Mouse (Mus musculus): Measurements from ENCODE around the gene Muc4. TPM values are rescaled to one million over a fixed set of nuclear protein-coding genes. Genes with fewer than 3 reads are reported as not detected.

Muc4 gene
- polyA plus RNA-seq, 1 experiment, result 0.58 TPM

GRCm38 (mm10) chr16:32805151-32805550, 69.5 kb downstream of the Muc4 start:
- no peak for TF ChIP-seq POLR2A (IDR thresholded peaks at IDR 0.05; ENCODE audit: control insufficient read depth, extremely low read depth, insufficient read depth, low read length, poor library complexity)
- TF ChIP-seq CTCF (IDR thresholded peaks at IDR 0.05; ENCODE audit: borderline replicate concordance, control insufficient read depth, extremely low read depth, insufficient read depth, low read length, poor library complexity), result no peak
- H3K27me3 ChIP-seq (ENCODE audit: control insufficient read depth, insufficient read depth, low read length), result no peaks in the 10 kb centered on the region
- 84% methylated on average over 7 of the region's 7 CpGs for WGBS
- DNase-seq, result no peak
- no peak overlapping the region for H3K27ac ChIP-seq (ENCODE audit: control insufficient read depth, insufficient read depth, low read length)
- H3K36me3 ChIP-seq (ENCODE audit: control insufficient read depth, insufficient read depth, low read length), result no peaks in the 10 kb centered on the region
- H3K4me3 ChIP-seq (ENCODE audit: control insufficient read depth, insufficient read depth, low read length), result no peak overlapping the region
- 0 out of 2 replicates have a peak, but pooled peaks cover 2% of the 10 kb centered on the region for H3K4me1 ChIP-seq (replicated peaks; ENCODE audit: control insufficient read depth, insufficient read depth, low read length)

- TF ChIP-seq POLR2A (IDR thresholded peaks at IDR 0.05; ENCODE audit: control insufficient read depth, extremely low read depth, insufficient read depth, low read length, poor library complexity), result no peak
- Histone ChIP-seq H3K36me3 (ENCODE audit: control insufficient read depth, insufficient read depth, low read length) (no peaks in the 10 kb centered on the region), H3K27ac (ENCODE audit: control insufficient read depth, insufficient read depth, low read length) (no peak overlapping the region), H3K4me1 (replicated peaks; ENCODE audit: control insufficient read depth, insufficient read depth, low read length) (0 out of 2 replicates have a peak, but pooled peaks cover 2% of the 10 kb centered on the region), H3K4me3 (ENCODE audit: control insufficient read depth, insufficient read depth, low read length) (no peak overlapping the region), H3K27me3 (ENCODE audit: control insufficient read depth, insufficient read depth, low read length) (no peaks in the 10 kb centered on the region)
- no peak for DNase-seq
- 73% methylated on average over 8 of the region's 8 CpGs for WGBS
Measured at GRCm38 (mm10) chr16:32807408-32808185, 71.9 kb downstream of the Muc4 start.

GRCm38 (mm10) chr16:32810321-32810720, 74.6 kb downstream of the Muc4 start, which contains the start of gene Smbd1:
TSS of gene Smbd1 (minus strand) at chr16:32810477.
- WGBS, result 93% methylated on average over 4 of the region's 4 CpGs
- H3K36me3 ChIP-seq (ENCODE audit: control insufficient read depth, insufficient read depth, low read length), result no peaks in the 10 kb centered on the region
- H3K27me3 ChIP-seq (ENCODE audit: control insufficient read depth, insufficient read depth, low read length), result no peaks in the 10 kb centered on the region
- no peak within 1 kb of the TSS for H3K27ac ChIP-seq (ENCODE audit: control insufficient read depth, insufficient read depth, low read length)
- no peak within 1 kb of the TSS for H3K4me3 ChIP-seq (ENCODE audit: control insufficient read depth, insufficient read depth, low read length)
- H3K4me1 ChIP-seq (replicated peaks; ENCODE audit: control insufficient read depth, insufficient read depth, low read length), result peaks cover 5% of the 10 kb centered on the region; the same call in 1 of the 2 replicates
- TF ChIP-seq CTCF (IDR thresholded peaks at IDR 0.05; ENCODE audit: borderline replicate concordance, control insufficient read depth, extremely low read depth, insufficient read depth, low read length, poor library complexity), result no peak
- TF ChIP-seq POLR2A (IDR thresholded peaks at IDR 0.05; ENCODE audit: control insufficient read depth, extremely low read depth, insufficient read depth, low read length, poor library complexity), result no peak
- DNase-seq, result no peak

- H3K36me3 ChIP-seq (ENCODE audit: control insufficient read depth, insufficient read depth, low read length), result no peaks in the 10 kb centered on the region
- H3K27me3 ChIP-seq (ENCODE audit: control insufficient read depth, insufficient read depth, low read length), result no peaks in the 10 kb centered on the region
- H3K4me3 ChIP-seq (ENCODE audit: control insufficient read depth, insufficient read depth, low read length), result no peak overlapping the region
- 2% methylated on average over 9 of the region's 9 CpGs for WGBS
- peak; percentile 88 for DNase-seq
- TF ChIP-seq POLR2A (IDR thresholded peaks at IDR 0.05; ENCODE audit: control insufficient read depth, extremely low read depth, insufficient read depth, low read length, poor library complexity), result no peak
- TF ChIP-seq CTCF (IDR thresholded peaks at IDR 0.05; ENCODE audit: borderline replicate concordance, control insufficient read depth, extremely low read depth, insufficient read depth, low read length, poor library complexity), result no peak
- no peak overlapping the region for H3K27ac ChIP-seq (ENCODE audit: control insufficient read depth, insufficient read depth, low read length)
- peaks cover 4% of the 10 kb centered on the region; the same call in 1 of the 2 replicates for H3K4me1 ChIP-seq (replicated peaks; ENCODE audit: control insufficient read depth, insufficient read depth, low read length)
Measured at GRCm38 (mm10) chr16:32812888-32813361, 77.2 kb downstream of the Muc4 start.

GRCm38 (mm10) chr16:32813362-32813761, 77.7 kb downstream of the Muc4 start:
- no peaks in the 10 kb centered on the region for H3K27me3 ChIP-seq (ENCODE audit: control insufficient read depth, insufficient read depth, low read length)
- H3K27ac ChIP-seq (ENCODE audit: control insufficient read depth, insufficient read depth, low read length), result no peak overlapping the region
- no peak overlapping the region for H3K4me3 ChIP-seq (ENCODE audit: control insufficient read depth, insufficient read depth, low read length)
- TF ChIP-seq CTCF (IDR thresholded peaks at IDR 0.05; ENCODE audit: borderline replicate concordance, control insufficient read depth, extremely low read depth, insufficient read depth, low read length, poor library complexity), result no peak
- no peak for TF ChIP-seq POLR2A (IDR thresholded peaks at IDR 0.05; ENCODE audit: control insufficient read depth, extremely low read depth, insufficient read depth, low read length, poor library complexity)
- WGBS, result 60% methylated on average over 9 of the region's 9 CpGs
- no peaks in the 10 kb centered on the region for H3K36me3 ChIP-seq (ENCODE audit: control insufficient read depth, insufficient read depth, low read length)
- H3K4me1 ChIP-seq (replicated peaks; ENCODE audit: control insufficient read depth, insufficient read depth, low read length), result peaks cover 4% of the 10 kb centered on the region; the same call in 1 of the 2 replicates
- peak; percentile 6 for DNase-seq

DNA sequence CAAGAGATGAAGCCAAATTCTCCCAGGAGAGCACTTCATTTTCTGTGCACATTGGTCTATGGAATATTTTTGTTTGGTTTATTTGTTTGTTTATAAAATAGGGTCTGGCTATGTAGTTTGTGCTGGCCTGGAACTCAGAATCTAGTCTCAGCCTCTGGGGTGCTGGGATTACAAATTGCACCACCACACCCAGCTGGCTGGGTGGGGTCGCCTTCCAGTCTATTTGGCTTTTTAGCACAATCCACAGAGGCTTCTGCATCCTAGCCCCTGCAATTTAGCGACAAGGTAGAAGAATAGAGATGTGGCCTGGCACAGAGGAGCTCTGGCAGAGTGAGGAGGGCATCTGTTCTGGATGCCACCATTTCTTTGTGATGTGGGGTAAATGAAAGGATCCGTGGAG, 78.1 kb downstream of the Muc4 start:
- Histone ChIP-seq H3K27me3 (ENCODE audit: control insufficient read depth, insufficient read depth, low read length) (no peaks in the 10 kb centered on the region), H3K27ac (ENCODE audit: control insufficient read depth, insufficient read depth, low read length) (no peak overlapping the region), H3K4me1 (replicated peaks; ENCODE audit: control insufficient read depth, insufficient read depth, low read length) (peaks cover 4% of the 10 kb centered on the region; the same call in 1 of the 2 replicates), H3K4me3 (ENCODE audit: control insufficient read depth, insufficient read depth, low read length) (no peak overlapping the region), H3K36me3 (ENCODE audit: control insufficient read depth, insufficient read depth, low read length) (no peaks in the 10 kb centered on the region)
- 84% methylated on average over 3 of the region's 3 CpGs for WGBS
- no peak for DNase-seq
- TF ChIP-seq POLR2A (IDR thresholded peaks at IDR 0.05; ENCODE audit: control insufficient read depth, extremely low read depth, insufficient read depth, low read length, poor library complexity) (no peak), CTCF (IDR thresholded peaks at IDR 0.05; ENCODE audit: borderline replicate concordance, control insufficient read depth, extremely low read depth, insufficient read depth, low read length, poor library complexity) (no peak)

Data from thymus, adult 2 months (tissue).